Mouse (Mus musculus) spleen, postnatal 36 days (tissue): ENCODE measurements around the gene Depdc5.
"Not testable (repeated sequence)": the region's sequence is repeated elsewhere in the genome, so short reads cannot be mapped to it uniquely, and the experiment has no call there.

Experiments used
- DNase-seq, 2 experiments: peaks; one replicate each; pipeline ENCODE4 v3.0.0; 2022; ENCODE audit warnings: low spot score in 2 of 2, mixed read lengths in 1 of 2

The Depdc5 gene

DNA sequence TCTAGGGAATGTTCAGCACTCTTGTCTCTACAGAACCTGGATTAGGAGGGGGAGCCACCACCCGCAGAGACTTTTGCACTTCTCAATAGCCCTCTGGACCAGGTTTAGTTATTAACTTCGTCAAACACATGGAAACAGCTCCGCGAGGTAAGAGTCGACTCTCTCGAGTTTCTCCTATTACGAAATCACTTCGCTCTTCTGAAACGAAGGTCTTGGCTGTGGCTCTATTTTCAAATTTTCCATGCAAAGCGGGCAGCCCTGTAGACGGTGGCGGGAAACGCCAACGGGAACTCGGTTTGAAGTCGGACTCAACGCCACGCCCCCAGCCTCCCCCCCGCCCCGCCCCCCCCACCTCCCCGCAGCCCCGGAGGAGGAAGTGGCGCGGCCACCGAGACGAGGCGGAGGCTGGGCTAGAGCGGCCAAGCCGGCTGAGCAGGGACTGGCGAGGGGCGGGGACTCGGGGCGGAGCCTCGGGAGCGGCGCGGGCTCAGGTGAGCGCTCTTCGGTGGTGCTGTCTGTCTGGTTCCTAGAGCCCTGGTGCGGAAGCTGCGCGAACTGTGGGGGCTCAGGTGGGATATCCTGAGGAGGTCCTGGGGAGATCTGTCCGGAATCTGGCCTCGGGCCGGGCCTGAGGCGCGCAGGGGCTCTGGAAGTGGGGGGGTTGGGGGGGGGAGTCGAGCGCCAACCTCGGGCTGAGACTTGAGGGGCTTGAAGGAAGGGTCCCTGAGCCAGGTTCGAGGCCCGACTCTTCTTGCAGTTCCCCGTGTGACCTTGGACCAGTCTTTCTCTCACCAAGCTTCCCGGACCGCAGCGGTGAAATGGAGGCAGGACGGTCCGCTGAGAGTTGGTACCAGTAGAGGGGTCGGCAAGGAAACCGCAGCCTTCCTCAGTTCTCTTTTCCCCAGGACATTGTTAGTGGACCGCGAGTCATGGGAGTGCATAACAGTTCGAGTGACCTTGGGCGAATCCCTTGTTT, at the start of gene Depdc5:
TSS of gene Depdc5 (plus strand) at position 449 of the 976 bp plus-strand sequence.
- peak; percentile 96 to 98 for DNase-seq

DNA sequence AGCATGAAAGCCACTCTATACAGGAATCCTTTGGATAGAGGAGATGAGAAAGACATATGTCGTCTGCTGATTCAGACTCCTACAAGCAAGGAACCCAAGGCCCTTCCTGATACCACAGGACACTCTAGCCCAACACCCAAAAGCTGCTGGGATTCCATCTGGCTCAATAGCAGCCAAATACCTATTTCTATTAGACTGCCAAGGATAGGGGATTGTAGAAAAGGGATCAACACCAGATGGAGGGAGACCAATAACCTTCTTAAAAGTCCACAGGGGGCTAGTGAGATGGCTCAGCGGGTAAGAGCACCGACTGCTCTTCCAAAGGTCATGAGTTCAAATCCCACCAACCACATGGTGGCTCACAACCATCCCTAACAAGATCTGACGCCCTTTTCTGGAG, 48.1 kb upstream of the Depdc5 start:
- DNase-seq: no peak

DNA sequence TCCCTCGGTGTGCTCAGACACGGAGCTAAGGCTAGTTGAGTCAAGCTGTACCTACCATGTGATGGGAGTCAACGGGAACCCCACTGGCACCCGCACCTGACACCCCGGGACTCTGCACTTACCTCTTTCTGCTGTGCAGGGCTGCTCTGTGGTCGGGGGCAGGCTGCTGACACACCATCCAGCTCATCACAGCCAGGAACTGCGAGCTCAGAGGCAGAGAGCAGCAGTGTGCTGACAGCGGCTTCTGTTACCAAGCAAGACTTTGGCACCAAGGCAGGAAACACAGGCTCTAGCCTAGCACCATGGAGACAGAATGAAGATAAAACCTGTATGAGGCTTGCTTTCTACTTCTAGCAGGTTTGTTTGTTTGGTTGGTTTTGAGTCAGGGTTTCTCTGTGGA, 43.0 kb upstream of the Depdc5 start:
- no peak for DNase-seq

DNA sequence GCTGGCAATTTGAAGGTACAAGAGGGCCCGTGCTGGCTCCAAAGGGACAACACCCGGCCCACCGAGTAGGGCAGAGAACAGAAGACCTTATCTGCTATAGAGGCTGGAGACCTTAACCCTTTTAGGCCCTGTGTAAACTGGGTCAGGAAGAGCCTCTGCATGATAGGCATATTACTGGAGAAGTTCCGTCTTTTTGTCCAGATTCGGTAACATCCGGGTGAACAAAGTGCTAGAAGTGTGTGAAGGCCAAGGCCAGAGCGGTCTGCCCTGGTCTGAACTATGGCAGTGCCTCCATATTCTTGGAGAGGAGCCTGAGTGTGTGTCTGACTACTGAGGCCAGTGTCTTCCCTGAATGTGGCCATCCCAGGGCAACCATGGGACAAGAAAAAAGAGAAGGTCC, 36.5 kb upstream of the Depdc5 start, which contains the start of gene Gm20671:
TSS of gene Gm20671 (minus strand) at position 101 of the 400 bp plus-strand sequence.
- DNase-seq: no peak

DNA sequence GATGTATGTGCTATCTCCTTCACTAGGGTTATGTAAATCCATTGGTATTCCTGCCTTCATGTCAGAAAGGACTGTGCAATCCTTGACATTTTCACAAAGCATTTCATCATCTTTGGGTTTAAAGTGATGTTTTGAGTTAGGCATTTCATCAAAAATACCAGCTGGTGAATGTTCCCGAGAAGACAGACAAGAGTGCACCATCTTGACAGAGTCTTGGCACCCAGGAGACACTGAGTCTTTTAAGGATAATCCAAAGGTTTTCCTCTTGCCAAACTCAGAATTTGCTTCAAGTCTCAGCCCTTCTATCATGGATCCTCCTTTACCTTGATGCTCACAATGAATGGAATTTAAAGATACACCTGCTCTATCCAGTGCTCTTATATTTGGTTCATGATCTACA, 34.7 kb upstream of the Depdc5 start:
- not testable (repeated sequence) for DNase-seq

DNA sequence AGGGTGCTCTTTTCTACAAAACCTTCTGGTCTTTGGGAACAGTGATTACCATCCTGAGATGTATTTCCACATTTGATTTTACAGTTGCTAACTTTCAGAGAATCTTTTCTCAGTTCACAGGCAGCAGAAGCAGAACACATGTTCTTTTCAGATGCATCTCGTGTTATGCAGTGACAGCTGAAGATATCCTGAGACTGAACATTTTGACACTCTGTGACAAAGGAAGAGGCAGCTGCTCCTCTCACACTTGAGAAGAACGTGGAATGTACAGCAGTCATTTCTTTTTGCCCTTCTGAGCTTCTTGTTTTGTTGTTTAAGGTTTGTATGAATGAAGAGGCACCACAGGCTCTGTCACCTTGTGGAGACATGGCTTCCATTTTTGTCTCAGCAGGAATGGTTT, 33.4 kb upstream of the Depdc5 start:
- DNase-seq: no peak

DNA sequence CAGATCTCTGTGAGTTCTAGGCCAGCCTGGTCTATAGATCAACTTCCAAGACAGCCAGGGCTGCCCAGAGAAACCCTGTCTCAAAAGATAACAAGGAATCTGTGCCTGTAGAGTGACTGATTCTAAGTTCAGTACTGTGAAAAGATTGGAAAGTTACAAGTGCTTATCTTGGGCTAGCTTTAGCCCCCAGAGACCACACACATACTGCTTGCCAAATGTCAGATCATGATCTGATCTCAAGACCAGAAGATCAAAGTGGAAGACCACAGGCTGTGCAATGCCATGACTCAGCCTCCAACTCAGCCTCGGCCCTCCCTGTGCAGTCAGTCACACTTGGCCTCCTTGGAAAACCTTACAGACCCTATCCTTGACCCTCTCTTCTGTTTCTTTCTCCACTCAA, 29.0 kb upstream of the Depdc5 start:
- DNase-seq: no peak

DNA sequence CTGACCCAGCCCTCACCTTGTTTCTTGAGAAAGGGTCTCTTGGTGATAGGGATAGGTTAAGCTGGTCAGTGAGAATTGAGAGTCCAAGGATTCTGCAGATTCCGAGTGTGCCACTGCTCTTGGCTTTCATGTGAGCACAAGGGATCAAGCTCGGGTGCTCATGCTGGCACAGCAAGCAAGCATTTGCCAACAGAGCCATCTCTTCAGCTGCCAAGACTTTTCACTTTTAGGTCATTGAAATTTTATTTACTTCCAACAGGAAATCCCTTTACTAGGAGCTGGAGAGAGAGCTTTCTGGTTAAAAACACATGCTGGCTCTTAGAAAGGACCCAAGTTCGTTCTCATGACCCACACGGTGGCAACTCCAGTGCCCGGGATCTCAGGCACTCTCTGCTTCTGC, 26.5 kb upstream of the Depdc5 start:
- DNase-seq: no peak

DNA sequence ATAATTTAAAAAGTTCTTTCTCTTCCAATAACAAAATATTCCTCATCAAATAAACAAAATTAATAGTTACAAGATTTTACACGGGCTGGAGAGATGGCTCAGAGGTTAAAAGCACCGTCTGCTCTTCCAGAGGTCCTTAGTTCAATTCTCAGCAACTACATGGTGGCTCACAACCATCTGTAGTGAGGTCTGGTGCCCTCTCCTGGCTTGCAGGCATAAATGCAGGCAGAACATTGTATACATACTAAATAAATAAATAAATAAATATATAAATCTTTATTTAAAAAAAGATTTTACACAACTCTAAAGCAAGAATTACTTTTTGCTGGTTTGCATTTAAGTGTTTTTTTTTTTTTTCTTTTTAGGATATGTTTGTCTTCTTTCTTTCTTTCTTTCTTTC, 23.5 kb upstream of the Depdc5 start:
- DNase-seq: no peak

DNA sequence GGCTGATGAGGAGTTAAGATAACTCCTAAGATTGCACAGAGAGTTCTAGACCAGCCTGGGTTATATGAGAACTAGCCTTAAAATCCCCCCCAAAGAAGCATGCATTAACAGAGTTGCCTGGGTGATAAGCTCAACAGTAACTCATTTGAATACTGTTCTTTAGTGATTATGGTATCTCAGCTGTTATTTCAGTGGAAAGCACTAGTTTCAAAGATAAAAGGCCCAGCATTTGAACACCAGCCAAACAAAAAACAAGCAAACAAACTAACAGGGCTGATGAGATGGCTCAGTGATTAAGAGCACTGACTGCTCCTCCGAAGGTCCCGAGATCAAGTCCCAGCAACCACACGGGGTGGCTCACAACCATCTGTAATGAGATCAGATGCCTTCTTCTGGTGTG, 14.3 kb upstream of the Depdc5 start:
- DNase-seq: no peak

DNA sequence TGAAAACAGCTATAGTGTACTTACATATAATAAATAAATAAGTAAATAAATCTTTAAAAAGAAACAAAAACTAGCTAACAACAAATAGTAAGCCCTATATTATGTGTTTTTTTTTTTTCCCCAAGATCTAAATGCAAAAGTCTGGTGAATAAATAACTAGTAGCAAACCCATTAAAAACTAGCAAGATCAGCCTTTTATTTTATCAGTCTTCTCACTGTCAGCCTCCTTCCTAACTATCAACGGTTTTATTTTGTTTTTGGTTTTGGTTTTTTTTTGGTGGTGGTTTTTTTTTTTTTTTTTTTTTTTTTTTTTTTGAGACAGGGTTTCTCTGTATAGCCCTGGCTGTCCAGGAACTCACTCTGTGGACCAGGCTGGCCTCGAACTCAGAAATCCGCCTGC, 13.9 kb upstream of the Depdc5 start:
- DNase-seq: not testable (repeated sequence)

DNA sequence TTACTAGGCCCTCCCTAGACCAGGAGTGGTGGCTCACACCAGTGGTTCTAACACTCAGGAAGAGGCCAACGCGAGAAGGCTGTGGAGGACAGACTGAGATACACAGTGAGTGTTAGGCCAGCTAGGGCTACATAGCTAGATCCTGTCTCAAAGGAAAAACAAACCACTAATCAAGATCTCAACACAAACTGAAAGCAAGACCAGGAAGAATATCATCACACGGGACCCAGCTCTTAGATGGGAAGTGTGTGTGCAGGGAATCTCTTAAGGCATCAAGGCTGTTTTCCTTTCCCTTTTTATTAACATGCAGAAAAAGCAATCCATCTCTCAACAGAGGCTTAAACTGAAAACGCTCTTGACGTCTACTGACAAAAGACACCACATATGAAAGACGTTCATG, 11.5 kb upstream of the Depdc5 start:
- DNase-seq: no peak

DNA sequence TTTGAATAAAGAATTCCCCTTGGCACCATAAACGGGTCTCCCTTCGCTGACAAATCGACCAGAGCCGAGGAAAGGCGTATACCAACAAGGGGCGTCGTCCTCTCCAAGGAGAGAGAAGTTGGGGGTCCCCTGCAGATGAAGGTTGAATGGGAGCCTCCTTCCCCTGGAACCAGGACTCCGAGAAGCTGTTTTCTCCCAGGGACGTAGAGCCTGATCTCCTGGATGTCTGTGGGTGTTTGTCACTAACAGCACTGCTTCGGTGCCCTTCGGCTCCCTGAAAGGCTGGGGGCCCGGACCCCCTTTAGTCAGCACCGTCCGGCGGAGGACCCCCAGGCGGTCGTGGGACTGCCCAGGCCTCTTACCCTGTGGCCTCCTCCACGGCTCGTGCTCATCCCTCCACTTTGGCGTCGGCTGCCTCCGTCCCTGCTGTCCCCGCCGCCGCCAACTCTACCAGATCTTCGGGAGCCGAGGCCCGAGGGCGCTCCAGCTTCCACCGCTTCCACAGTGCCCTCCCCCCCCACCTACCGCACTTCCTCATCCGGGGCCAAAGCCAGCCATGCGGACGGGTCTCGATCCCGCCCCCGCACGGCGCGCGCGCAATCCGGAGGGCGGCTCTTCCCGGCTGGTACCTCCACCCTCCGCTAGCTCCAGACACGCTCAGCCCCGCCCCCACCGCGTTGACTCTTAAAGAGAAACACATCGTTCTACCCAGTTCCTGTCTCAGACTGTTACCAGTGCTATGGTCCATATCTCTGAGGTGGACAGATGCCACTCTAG, 9.6 kb upstream of the Depdc5 start, which contains the start of gene Prr14l:
TSS of gene Prr14l (minus strand) at position 526 of the 777 bp plus-strand sequence.
- peak; percentile 97 to 98 for DNase-seq

DNA sequence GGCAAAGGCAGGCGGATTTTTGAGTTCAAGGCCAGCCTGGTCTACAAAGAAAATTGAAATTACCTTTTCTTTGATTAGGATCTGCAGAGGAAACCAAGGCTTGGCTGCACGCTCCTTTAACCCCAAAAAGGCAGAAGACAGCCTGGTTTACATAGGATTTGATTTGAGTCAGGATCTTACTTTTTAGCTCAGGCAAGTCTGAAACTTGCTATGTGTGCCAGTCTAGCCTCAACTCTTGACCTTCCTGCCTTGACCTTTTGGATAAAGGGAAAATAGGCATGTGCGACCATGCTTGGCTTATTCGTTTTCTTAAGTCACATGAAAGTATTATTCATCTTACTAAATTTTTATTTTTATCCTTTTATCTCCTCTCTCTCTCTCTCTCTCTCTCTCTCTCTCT, 8.7 kb upstream of the Depdc5 start:
- DNase-seq: no peak

DNA sequence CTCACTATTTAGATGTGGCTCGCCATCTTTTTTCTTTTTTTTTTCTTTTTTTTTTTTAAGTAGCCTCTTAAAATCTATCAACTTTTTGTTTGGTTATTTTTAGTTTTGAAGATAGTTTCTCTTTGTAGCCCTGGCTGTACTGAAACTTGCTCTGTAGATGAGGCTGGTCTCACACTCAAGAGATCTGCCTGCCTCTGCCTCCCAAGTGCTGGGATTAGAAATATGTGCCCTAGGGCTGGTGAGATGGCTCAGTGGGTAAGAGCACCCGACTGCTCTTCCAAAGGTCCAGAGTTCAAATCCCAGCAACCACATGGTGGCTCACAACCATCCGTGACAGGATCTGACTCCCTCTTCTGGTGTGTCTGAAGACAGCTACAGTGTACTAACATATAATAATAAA, 8.2 kb upstream of the Depdc5 start:
- DNase-seq: not testable (repeated sequence)

DNA sequence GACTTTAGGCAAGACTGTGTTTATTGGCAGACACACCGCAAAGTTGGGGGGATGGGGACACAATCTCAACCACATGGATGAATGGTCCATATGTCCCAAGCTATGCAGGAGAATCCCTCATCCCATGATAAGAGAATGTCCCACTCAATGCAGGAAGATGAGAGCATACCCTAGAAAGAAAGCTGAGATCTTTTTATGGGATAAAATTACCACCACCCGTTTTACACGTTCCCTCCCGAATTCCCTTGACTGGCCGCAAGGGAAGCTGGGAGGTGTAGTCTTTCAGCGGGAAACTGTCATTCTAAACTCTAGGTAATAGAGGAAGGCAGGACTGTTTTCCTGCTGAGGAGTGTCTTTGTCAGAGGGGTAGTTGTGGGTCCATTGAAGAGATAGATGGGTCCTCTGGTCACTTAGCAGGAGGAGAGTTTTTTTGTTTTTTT, 5.7 kb upstream of the Depdc5 start:
- DNase-seq: peak; percentile 40 to 52

DNA sequence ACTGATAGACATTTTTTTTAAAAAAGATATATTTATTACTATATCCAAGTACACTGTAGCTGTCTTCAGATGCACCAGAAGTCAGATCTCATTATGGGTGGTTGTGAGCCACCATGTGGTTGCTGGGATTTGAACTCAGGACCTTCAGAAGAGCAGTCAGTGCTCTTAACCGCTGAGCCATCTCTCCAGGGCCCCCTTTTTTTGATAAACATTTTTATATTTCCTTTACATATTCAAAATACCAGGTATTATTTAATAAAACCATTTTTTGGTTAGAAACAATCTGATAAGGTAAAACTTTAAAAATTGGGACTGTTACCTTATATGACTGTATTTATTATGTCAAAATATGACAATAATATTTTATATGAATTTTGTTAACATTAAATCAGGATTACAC, 2.4 kb upstream of the Depdc5 start:
- no peak for DNase-seq

DNA sequence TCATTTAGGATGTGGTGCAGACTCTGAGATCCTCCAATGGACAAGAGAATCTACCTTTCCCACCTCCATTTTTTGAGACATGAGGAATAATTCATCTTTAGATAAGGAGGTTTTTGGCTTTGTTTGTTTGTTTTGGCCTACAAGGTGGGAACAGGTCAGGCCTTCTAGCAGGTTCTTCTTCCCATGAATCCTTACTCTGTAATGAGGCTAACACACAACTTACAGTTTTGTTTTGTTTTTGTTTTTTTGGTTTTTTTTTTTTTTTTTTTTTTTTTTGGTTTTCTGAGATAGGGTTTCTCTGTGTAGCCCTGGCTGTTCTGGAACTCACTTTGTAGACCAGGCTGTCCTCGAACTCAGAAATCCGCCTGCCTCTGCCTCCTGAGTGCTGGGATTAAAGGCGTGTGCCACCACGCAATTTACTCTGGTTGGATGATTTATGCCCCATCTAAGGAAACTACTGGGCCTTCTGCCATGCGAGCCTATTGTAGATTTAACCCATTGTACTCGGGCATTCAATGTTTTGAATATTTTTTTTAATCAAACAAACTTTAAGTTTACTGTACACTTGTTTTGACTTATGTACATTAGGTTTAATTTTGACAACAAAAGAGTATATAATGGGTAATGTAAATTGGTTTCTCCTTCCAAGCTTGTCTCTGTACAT, 900 bp upstream of the Depdc5 start:
- DNase-seq: no peak

DNA sequence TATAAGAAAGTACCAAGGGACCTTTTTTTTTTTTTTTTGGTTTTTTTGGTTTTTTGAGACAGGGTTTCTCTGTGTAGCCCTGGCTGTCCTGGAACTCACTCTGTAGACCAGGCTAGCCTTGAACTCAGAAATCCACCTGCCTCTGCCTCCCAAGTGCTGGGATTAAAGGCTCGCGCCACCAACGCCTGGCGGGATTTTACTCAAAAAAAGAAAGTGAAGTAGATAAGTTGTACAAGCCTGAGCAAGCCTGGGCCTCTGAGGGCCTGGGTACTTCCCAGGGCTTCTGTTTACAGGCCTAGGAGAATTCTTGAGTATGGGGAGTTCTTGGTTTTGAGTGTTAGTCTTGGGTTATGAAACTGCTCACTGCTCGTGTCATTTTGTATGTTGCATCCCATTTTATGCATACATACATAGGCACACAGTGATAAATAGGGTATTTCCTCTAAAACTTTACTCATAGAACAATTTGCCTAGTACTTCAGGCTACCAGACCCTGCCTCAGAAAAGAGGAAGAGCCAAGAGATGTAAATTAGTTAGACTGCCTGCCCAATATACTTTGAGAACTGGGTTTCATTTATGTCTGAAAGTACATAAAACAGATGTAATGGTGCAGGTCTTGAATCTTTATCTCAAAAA, 6.0 kb downstream of the Depdc5 start:
- DNase-seq: peak; percentile 30 to 37

DNA sequence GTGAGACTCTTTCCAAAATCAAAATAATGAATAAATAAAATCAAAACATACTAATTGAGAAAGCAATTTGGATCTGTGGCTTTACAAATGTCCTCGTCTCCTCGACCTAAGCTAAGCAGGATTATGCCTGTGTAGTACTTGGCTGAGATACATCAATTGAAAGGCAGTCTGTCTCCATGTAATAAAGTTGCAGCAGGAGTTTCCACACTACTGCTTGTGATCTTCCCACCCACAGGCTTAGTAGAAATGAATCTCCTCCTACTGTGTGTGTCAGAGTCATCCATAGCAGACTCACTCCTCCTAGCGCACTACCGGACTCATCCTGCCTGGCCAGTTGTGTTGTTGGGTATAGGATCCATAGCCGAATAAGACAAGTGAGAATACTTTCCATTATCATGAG, 8.8 kb downstream of the Depdc5 start:
- no peak for DNase-seq

DNA sequence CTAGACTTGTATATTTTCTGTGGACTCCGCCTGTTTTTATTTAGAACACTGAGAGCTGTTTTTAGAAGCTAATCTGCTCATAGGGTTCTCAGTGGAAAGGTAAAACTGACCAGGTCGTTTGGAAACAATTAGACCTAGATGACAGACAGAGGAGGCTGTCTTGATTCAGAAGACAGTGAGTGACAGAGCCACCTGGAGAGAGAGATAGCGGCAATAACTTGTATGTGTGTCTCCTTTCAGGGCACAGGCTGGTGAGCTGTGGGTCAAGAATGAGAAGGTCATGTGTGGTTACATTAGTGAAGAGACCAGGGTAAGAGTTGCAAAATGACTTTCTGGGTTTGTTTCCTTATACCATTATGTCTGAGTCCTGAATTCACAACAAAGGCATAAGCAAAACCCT, 23.2 kb downstream of the Depdc5 start:
- no peak for DNase-seq

DNA sequence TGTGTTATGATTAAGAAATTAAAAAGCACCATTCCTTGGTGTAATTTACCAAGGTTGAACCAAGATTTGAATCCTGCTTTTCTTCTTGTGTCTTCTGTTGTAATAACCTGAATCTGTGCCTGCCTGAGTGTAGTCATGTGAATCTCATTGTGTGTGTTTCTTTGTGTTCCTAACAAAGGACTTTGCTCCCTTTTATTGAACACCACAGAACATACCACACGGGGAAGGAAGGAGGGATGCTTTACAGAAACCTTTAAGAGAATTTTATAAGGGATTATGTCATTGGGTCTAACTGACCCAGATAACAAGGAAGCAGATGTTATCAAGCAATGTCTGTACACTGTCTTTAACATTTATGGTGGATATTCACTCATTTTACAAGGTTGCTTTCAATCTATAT, 44.0 kb downstream of the Depdc5 start:
- no peak for DNase-seq
